Mouse (Mus musculus) cerebellum, postnatal 10 days (tissue): ENCODE measurements around the gene Creb1.

Experiments
- DNase-seq, 2 experiments: peaks; one replicate each; pipeline ENCODE4 v3.0.0; 2021; ENCODE audit warnings: mixed read lengths in 2 of 2

Creb1 gene

DNA sequence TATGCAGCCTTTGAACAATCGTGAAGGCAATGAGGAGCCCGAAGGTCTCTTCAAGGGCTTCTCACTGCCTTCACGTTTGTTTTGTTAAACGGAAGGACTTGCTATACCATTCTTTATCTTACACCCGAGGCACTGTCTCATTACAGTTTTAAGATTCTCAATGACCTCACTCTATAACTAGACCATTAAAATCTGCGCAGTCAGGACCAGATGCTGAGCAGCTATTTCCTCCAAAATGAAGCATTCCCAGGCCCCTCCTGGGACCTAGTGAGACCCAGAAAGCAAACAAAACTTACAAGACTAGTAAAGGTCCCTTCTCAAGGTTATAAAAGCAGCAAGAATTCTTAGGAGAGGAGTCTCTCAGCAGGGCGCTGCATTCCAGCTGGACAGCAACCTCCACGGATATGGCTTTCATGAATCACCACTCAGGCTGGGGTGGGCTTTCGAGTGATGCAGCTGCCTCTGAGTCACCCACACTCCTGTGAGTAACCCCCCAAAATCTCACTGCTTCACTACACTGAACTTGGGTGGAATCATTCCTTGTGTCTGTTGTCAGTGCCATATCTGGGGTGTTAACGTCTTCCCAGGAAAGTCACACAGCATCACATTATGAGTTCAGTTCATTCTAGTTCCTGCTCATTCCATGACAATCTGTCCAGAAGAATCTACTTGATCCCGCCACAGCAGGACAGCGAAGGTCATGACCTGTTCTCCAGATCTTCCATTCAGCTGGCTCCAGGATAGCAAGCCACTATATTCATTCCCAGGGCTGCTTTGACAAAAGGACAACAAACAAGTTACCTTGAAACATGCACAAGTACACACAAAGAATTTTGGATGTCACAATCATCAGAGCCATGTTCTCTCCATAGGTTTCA lies 91.4 kb downstream of the Creb1 start:
- no peak for DNase-seq

DNA sequence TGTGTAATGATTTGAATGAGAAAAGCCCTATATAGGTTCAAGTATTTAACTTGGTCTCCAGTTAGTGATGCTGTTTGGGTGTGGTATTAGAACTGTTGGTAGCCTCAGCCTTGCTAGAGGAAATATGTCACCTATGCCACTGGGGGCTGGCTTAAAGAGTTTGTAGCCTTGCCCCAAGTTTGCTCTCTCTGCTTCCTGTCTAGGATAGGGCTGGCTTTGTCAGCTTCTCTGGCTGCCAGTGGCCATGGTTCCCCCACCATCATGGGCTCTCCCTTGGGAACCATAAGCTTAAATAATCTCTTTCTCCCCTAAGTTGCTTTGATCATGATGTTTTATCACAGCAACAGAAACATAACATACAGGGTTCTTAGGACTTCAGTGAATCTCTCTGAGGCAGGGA lies 92.8 kb downstream of the Creb1 start:
- no peak for DNase-seq

DNA sequence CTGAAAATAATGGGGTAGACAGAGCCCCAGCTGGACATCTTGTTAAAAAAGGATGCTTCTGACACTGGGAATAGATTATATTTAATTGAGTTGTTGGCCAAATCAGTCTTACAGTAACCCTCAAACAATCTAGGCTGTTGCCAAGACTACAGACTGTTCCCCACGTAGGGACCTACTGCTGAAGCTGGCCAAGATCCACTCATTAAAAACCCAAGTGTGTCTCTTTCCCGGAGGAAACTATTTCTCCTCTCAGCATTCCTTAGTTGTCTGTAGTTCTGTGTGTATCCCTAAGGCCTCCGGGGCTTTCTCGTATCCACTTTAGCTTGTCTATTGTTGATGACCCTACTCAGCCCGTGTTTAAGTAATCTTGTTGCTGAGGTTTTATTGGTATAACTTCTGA lies 99.1 kb downstream of the Creb1 start:
- no peak for DNase-seq

DNA sequence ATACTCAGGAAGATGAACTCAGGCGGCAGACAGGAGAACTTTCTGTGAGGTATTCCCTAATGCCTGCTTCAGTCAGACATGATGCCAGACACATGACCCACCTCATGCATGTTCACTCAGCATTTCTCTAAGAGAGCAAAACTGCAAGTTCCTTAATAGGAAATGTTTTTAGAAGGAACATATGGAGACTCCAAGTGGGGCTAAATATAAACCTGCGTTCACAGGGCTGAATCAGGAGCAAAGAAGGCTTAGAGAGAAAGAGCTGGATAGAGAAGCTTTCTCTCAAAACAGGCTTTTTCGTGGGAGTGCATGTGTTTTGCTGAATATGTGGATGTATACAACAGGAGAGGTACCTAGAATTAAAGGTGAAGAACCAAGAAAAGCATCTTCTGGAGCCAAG lies 100.8 kb downstream of the Creb1 start:
- DNase-seq, result no peak

DNA sequence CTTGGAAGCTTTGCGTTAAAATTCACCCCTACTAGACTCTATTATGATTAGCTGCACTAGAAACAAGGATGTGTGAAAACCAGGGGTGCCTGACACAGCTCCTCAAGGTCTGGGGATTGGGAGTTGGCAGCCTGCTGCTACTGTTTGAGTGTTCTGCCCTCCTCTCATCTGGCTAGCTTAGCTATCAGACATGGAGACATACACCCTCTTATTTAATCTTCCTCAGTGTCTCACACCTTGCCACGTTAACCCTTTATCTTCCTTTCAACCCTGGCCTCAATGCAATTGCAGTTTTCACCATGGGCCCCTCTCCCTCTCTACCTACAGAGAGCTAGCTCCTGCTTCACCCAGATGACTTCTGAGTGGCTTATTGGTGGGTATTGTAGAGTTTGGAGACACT lies 103.2 kb downstream of the Creb1 start:
- no peak for DNase-seq

DNA sequence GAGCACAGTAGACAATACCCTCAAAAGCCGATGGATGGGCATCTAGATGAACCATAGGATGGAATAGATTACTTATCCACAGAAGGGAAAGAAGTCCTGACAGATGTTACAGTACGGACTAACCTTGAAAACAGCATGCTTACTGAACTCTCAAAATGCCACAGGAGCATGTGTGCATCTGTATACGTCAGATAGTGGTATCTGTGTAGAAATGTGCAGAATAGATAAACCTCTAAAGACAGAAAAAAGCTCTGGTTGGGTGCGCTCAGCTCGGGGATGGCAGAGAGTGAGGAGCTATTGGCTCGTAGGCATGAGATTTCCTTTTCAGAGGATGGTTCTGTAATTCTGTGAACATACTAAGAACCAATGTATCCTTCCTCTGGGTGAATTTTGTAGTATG lies 106.8 kb downstream of the Creb1 start:
- no peak for DNase-seq

DNA sequence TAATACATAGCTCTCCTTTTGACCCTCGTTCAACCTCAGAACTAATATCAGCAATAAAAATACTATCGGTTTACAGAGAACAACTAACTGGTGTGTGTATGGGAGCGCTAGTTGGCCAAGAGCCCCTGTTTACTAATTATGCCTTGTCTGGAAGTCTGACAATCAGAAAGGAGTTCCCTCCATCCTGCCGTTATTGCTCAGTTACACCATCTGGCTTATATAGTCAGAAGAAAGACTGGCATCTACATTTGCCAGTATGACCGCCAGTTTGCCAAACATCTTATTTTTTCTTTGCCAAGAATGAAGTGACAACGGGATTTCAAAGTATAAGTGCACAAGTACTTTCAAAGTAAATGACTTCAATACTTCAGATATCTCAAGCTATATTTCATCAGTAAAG lies 108.6 kb downstream of the Creb1 start:
- peak; percentile 37 to 41 for DNase-seq

DNA sequence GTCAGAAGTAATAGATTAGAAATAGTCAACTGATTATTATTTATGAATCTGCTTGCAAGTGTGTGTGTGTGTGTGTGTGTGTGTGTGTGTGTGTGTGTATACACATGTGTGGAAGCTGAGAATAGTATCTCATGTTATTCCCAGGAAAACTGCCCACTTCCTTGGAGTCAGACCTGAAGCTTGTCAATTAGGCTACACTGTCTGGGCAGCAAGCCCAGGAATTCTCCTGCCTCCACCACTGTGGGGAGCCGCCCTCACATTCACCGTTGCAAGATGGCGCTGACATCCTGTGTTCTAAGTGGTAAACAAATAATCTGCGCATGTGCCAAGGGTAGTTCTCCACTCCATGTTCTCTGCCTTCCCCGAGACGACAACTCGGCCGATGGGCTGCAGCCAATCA lies 110.1 kb downstream of the Creb1 start:
- peak; percentile 12 to 41 for DNase-seq

DNA sequence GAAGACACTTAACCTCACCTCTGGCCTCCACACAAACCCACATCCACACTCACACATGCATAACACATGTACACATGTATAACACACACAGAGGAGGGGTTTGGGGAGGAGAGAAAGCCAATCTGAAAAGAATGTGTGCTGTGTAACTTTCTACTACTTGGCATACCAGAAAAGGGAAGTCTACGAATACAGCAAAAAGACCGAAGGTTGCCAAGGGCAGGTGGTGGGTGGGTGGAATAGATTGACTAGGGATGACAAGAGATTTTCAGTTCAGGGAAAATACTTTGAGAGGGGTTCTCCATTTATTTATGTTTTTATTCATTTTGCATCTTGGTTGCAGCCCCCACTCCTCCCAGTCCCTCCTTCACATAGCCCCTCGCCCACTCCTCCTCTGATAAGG lies 112.1 kb downstream of the Creb1 start:
- no peak for DNase-seq

DNA sequence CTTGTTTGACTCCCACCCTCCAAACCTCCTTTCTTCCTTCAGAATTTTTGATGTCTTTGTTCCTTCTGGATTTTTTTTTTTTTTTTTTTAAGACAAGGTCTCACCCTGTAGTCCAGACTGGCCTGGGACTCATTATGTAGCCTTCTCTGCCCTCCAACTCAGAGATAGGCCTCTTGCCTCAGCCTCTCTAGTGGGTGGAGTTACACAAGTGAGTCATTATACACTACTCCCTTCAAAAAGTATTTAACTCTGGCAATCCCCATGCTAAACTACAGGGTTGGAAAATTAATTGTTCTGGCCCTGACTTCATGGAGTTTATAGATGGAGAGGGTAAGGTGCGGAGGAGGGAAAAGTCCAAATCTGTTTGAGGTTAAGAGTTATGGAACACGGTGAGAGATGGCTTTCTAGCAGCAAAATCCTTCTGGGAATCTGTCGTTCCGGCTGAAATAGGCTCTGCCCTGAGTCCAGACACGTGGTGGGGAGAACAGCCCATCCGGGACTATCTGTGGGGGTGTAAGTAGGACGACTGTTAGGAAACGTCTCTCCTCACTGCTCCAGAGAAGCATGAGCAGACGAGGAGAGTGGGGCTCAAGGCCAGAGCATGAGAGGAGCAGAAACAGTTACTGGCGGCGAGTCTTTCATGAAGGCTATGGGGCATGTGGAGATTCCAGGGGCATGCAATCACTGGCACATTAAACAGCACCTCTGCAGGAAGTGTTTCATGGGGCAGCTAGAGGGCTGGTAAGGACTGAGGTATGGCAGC lies 117.1 kb downstream of the Creb1 start:
- no peak for DNase-seq

DNA sequence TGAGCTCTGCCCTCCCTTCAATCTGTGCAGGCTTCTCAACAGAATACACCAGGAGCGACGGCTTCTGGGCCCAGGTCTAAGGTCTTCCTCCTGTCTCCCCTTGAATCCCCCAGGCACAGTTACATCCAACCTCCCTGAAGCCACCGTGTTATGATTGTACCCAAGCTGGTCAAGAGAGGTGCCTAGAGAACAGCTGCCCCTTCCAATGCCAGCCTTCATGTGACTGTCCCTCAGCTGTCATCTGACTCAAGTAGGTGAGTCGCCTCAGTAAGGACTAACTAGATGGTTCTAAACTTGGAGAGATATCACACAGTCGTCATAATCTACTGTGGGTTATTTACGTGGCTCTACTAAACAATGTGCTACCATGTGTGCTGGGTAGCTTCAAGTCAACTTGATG lies 121.3 kb downstream of the Creb1 start:
- no peak for DNase-seq
